Mouse (Mus musculus) kidney, postnatal 0 days (tissue): ENCODE results near the gene Gm19684. TPM values are rescaled to one million over a fixed set of nuclear protein-coding genes. Genes with fewer than 3 reads are reported as not detected.
"Not testable (repeated sequence)": the region's sequence is repeated elsewhere in the genome, so short reads cannot be mapped to it uniquely, and the experiment has no call there.

Source experiments
- ATAC-seq: fragments of 200-750 bp; cut with Nextera tagmentation; replicated peaks from 2 replicates; pipeline ENCODE4 v1.8.0; 2017; ENCODE audit warnings: low read depth, moderate number of reproducible peaks, moderate TSS enrichment, moderate library complexity; ENCODE audit not compliant: low FRiP score
- DNase-seq: peaks from one replicate; pipeline ENCODE4 v3.0.0-alpha.2; 2016; ENCODE audit warnings: low spot score
- H3K27ac ChIP-seq: fragments of 300-500 bp; sonication (generic); 2 replicates; pipeline ENCODE4 v1.5.1; 2014; ENCODE audit warnings: mild to moderate bottlenecking
- H3K27me3 ChIP-seq: fragments of 300-500 bp; sonication (generic); 2 replicates; pipeline ENCODE4 v1.6.1; 2014; ENCODE audit warnings: low read length, mixed read lengths; ENCODE audit not compliant: insufficient read depth
- H3K36me3 ChIP-seq: fragments of 300-500 bp; sonication (generic); 2 replicates; pipeline ENCODE4 v1.6.1; 2014; ENCODE audit warnings: low read length, mixed read lengths; ENCODE audit not compliant: insufficient read depth
- H3K4me1 ChIP-seq: fragments of 300-500 bp; sonication (generic); replicated peaks from 2 replicates; pipeline ENCODE4 v1.6.1; 2014; ENCODE audit warnings: antibody characterized with exemption, low read length, mixed read lengths; ENCODE audit not compliant: insufficient read depth
- H3K4me2 ChIP-seq: fragments of 300-500 bp; sonication (generic); 2 replicates; pipeline ENCODE4 v1.6.1; 2014; ENCODE audit warnings: mild to moderate bottlenecking, low read length, moderate library complexity, mixed read lengths
- H3K4me3 ChIP-seq: fragments of 300-500 bp; sonication (generic); replicated peaks from 2 replicates; pipeline ENCODE4 v1.5.1; 2014; ENCODE audit warnings: low read depth, low read length
- H3K9ac ChIP-seq: fragments of 300-500 bp; sonication (generic); 2 replicates; pipeline ENCODE4 v1.6.1; 2014; ENCODE audit warnings: low read depth, low read length
- H3K9me3 ChIP-seq: fragments of 300-500 bp; sonication (generic); replicated peaks from 2 replicates; pipeline ENCODE4 v1.6.1; 2016; ENCODE audit warnings: low read length, inconsistent platforms, mixed read lengths
- CTCF ChIP-seq: IDR thresholded peaks from 2 replicates; pipeline ENCODE4 v1.5.1; 2016; ENCODE audit warnings: antibody characterized with exemption, low read depth, mild to moderate bottlenecking, moderate library complexity
- WGBS: fragments of 180-500 bp; shearing (Covaris S2); extraction: QIAGEN DNeasy Blood & Tissue Kit; methylation state at CpG from one replicate; pipeline ENCODE4 v1.1.7; 2014; 5-methylcytosine and 5-hydroxymethylcytosine counted together
- polyA plus RNA-seq: library from polyadenylated mRNA; unstranded; fragments of >200 nt; fragmentation: Nextera tagmentation; extraction: Ambion mirVana; gene quantifications from 2 replicates; pipeline ENCODE4 v1.2.1, GENCODE M21; 2015

Gene Gm19684
- polyA plus RNA-seq, 1 experiment from 2014 or later = not detected

- ATAC-seq = no peak
- H3K4me1 ChIP-seq = no peaks in the 10 kb centered on the region
Measured at GRCm38 (mm10) chr17:36131516-36132265, 10.2 kb downstream of the Gm19684 start.

GRCm38 (mm10) chr17:36135421-36136231, 14.1 kb downstream of the Gm19684 start:
- not testable (repeated sequence) for H3K9ac ChIP-seq, H3K4me3 ChIP-seq, H3K36me3 ChIP-seq, DNase-seq, ATAC-seq, H3K9me3 ChIP-seq, H3K27ac ChIP-seq, H3K27me3 ChIP-seq, H3K4me1 ChIP-seq, H3K4me2 ChIP-seq

More at GRCm38 (mm10) chr17:36131516-36132265, 10.2 kb downstream of the Gm19684 start:
- Histone ChIP-seq H3K9ac (no peak overlapping the region), H3K27me3 (no peaks in the 10 kb centered on the region), H3K9me3 (no peaks in the 10 kb centered on the region), H3K27ac (no peak overlapping the region), H3K4me2 (no peak overlapping the region), H3K36me3 (no peaks in the 10 kb centered on the region), H3K4me3 (no peak overlapping the region)
- no peak for DNase-seq
- WGBS = 65% methylated on average over 5 of the region's 5 CpGs
- TF ChIP-seq CTCF = no peak

DNA sequence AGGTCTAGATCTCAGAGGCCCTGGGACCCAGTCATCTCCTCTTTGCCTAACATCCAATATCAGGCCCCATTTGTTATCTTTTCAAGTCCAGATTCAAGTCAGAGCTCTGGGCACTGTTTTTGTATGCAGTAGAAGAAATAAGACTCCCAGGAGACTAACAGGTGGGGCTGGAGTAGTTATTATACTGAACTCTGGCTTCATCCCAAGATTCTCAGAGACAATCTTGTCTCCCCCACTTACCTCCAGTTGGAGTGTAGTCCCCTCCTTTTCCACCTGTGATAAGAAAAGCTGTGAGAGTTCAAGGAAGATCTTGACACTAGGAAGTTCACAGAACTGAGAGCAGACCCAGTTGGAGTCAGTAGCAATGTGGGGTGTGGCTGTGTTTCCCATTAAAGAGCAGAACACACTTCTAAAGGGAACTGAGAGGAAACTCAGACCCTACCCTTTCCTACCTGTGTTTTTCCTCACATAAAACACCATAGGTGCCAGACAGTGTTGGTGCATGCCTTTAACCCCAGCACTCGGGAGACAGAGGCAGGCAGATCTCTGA, 14.9 kb downstream of the Gm19684 start:
- not testable (repeated sequence) for H3K36me3 ChIP-seq, H3K9me3 ChIP-seq, DNase-seq, H3K27me3 ChIP-seq, H3K4me1 ChIP-seq, H3K4me2 ChIP-seq, H3K4me3 ChIP-seq, ATAC-seq, H3K9ac ChIP-seq, H3K27ac ChIP-seq
- WGBS = 62% methylated on average over 1 of the region's 1 CpGs

DNA sequence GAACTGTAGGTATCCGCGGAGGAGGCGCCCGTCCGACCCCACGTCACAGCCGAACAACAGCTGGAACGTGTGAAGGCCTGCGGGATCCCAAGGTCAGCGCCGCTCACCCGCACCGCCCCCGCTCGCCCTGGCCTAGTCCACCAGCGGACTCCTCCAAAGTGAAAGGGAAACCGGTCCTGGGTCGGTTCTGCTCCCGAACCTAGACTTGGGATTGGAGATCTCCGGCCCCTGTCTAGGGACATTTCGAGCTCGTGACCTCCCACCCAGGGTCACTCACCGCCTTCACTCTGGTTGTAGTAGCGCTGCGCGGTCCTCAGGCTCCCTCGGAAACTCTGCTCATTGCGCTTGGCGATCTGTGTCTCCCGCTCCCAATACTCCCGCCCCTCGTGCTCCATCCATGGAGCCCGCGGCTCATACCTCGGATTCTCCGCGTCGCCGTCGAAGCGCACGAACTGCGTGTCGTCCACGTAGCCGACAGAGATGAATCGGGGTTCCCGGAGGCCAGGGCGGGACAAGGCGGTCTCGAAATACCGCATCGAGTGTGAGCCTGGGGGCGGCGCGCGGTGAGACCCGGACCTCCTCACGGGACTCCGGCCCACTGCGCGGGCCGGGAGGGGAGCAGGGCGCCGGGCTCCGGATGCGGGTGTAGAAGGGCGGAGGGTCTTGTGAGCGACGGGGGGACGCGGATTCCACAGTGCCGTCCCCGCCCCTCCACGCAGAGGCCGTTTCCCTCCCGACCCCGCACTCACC, 23.8 kb downstream of the Gm19684 start:
- ATAC-seq = peak; percentile 46
- H3K27ac ChIP-seq = no peak overlapping the region
- peaks cover 23% of the 10 kb centered on the region for H3K27me3 ChIP-seq
- 1% methylated on average over 75 of the region's 78 CpGs for WGBS
- peak; percentile 26 for DNase-seq
- peak overlapping the region; percentile 45 for H3K4me3 ChIP-seq
- 0 out of 2 replicates have a peak, but pooled peaks cover 6% of the 10 kb centered on the region for H3K4me1 ChIP-seq
- H3K9ac ChIP-seq = peak overlapping the region; percentile 32; the same call in 1 of the 2 replicates
- TF ChIP-seq CTCF = no peak
- no peaks in the 10 kb centered on the region for H3K36me3 ChIP-seq
- peak overlapping the region; percentile 59 for H3K4me2 ChIP-seq
- no peaks in the 10 kb centered on the region for H3K9me3 ChIP-seq

- not testable (repeated sequence) for H3K9ac ChIP-seq, H3K9me3 ChIP-seq, H3K27ac ChIP-seq, ATAC-seq, H3K4me1 ChIP-seq, DNase-seq, H3K36me3 ChIP-seq
- peak overlapping the region; percentile 45 for H3K4me3 ChIP-seq
- WGBS = 2% methylated on average over 8 of the region's 13 CpGs
- peaks cover 23% of the 10 kb centered on the region for H3K27me3 ChIP-seq
- peak overlapping the region; percentile 59 for H3K4me2 ChIP-seq
Measured at GRCm38 (mm10) chr17:36145861-36146156, 24.3 kb downstream of the Gm19684 start.

- not testable (repeated sequence) for DNase-seq, H3K36me3 ChIP-seq, H3K4me3 ChIP-seq, H3K4me2 ChIP-seq, H3K4me1 ChIP-seq, H3K9ac ChIP-seq, H3K27ac ChIP-seq, H3K9me3 ChIP-seq, ATAC-seq
- WGBS = 71% methylated on average over 1 of the region's 1 CpGs
- peaks cover 27% of the 10 kb centered on the region for H3K27me3 ChIP-seq
Measured at GRCm38 (mm10) chr17:36146937-36147336, 25.5 kb downstream of the Gm19684 start.

DNA sequence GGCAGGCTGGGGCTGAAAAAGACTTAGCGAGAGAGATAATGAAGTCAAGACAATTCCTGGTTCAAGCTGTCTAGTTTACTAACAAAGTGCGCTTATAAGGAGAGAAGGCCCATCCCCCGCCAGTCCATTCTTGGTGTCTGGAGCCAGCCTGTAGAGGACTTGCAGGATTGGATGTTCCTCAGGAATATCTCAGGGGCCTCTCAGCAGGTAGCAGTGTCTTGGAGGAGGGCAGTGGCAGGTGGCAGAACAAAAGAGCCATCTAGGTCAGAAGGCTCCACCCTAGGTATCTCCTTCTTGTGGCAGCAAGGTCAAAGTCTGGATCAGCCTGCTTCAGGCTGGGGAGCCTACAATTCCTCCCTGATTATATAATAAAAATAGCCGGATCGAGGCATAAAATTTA, 27.0 kb downstream of the Gm19684 start:
- 79% methylated on average over 5 of the region's 5 CpGs for WGBS
- ATAC-seq = not testable (repeated sequence)

DNA sequence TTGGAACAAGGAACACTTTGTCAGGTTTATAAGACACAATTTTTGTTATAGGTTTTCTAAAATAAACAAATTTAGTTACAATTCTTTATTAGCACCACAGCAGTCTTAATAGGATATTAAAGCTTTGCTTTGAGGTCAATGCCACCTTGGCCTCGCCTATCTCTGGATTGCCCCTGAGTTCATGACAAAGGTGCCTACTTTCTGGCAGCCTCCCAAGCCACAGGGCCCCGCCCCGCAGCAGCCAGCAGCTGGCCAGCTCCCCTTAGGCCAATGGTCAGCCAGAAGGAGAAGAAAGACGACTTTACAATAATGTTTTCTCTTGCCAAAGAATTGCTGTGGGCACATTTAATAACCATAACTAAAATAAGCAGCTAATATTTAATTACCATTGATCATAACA, 29.7 kb downstream of the Gm19684 start:
- H3K4me3 ChIP-seq, H3K4me1 ChIP-seq, H3K9ac ChIP-seq, H3K27ac ChIP-seq, ATAC-seq, H3K9me3 ChIP-seq, H3K4me2 ChIP-seq, DNase-seq, H3K36me3 ChIP-seq: not testable (repeated sequence)
- peaks cover 24% of the 10 kb centered on the region for H3K27me3 ChIP-seq
- 33% methylated on average over 4 of the region's 4 CpGs for WGBS

More for the DNA sequence above, 27.0 kb downstream of the Gm19684 start:
- H3K4me1 ChIP-seq, DNase-seq, H3K9ac ChIP-seq, H3K27ac ChIP-seq, H3K4me2 ChIP-seq, H3K4me3 ChIP-seq, H3K36me3 ChIP-seq, H3K9me3 ChIP-seq: not testable (repeated sequence)
- H3K27me3 ChIP-seq = peaks cover 28% of the 10 kb centered on the region
